Mouse (Mus musculus) liver, embryonic 12.5 days (tissue): ENCODE measurements around the gene Mrps7. TPM values are rescaled to one million over a fixed set of nuclear protein-coding genes. Genes with fewer than 3 reads are reported as not detected.
"Not testable (repeated sequence)": the region's sequence is repeated elsewhere in the genome, so short reads cannot be mapped to it uniquely, and the experiment has no call there.

Experiments used
- ATAC-seq: fragments of 200-750 bp; cut with Nextera tagmentation; 2 replicates; pipeline ENCODE4 v1.8.0; 2017; ENCODE audit warnings: moderate number of reproducible peaks, mild to moderate bottlenecking, moderate library complexity
- H3K27ac ChIP-seq: fragments of 300-500 bp; sonication (generic); 2 replicates; pipeline ENCODE4 v1.5.1; 2016; ENCODE audit warnings: mild to moderate bottlenecking
- H3K27me3 ChIP-seq: fragments of 300-500 bp; sonication (generic); replicated peaks from 2 replicates; pipeline ENCODE4 v1.6.1; 2016; ENCODE audit warnings: mild to moderate bottlenecking, moderate library complexity
- H3K36me3 ChIP-seq: fragments of 300-500 bp; sonication (generic); 2 replicates; pipeline ENCODE4 v1.6.1; 2016; ENCODE audit warnings: mild to moderate bottlenecking, moderate library complexity
- H3K4me1 ChIP-seq: fragments of 300-500 bp; sonication (generic); 2 replicates; pipeline ENCODE4 v1.6.1; 2016
- H3K4me2 ChIP-seq: fragments of 300-500 bp; sonication (generic); 2 replicates; pipeline ENCODE4 v1.6.1; 2016; ENCODE audit warnings: mild to moderate bottlenecking, moderate library complexity
- H3K4me3 ChIP-seq: fragments of 300-500 bp; sonication (generic); 2 replicates; pipeline ENCODE4 v1.5.1; 2016; ENCODE audit warnings: mild to moderate bottlenecking, moderate library complexity
- H3K9ac ChIP-seq: fragments of 300-500 bp; sonication (generic); 2 replicates; pipeline ENCODE4 v1.6.1; 2016; ENCODE audit warnings: mild to moderate bottlenecking, moderate library complexity
- H3K9me3 ChIP-seq: fragments of 300-500 bp; sonication (generic); replicated peaks from 2 replicates; pipeline ENCODE4 v1.6.1; 2016; ENCODE audit warnings: mild to moderate bottlenecking, moderate library complexity
- WGBS: fragments of 180-500 bp; shearing (Covaris S2); methylation state at CpG from one replicate; pipeline ENCODE4 v1.1.7; 2016; ENCODE audit not compliant: insufficient replicate concordance; 5-methylcytosine and 5-hydroxymethylcytosine counted together
- polyA plus RNA-seq: library from polyadenylated mRNA; unstranded; fragments of >200 nt; fragmentation: Nextera tagmentation; extraction: Ambion mirVana; gene quantifications from 2 replicates; pipeline ENCODE4 v1.2.1, GENCODE M21; 2016

Mrps7 gene
- polyA plus RNA-seq, 1 experiment from 2014 or later, result 87.3 TPM

- not testable (repeated sequence) for H3K9me3 ChIP-seq, H3K27me3 ChIP-seq, ATAC-seq, H3K4me2 ChIP-seq, H3K27ac ChIP-seq, H3K9ac ChIP-seq, H3K4me3 ChIP-seq
- WGBS, result 88% methylated on average over 14 of the region's 14 CpGs
- Histone ChIP-seq H3K4me1 (peaks cover 23% of the 10 kb centered on the region), H3K36me3 (peaks cover 67% of the 10 kb centered on the region)
Observed at GRCm38 (mm10) chr11:115645498-115645897, 41.8 kb downstream of the Mrps7 start.

- H3K36me3 ChIP-seq, result peaks cover 74% of the 10 kb centered on the region
Observed at GRCm38 (mm10) chr11:115646439-115646838, 42.7 kb downstream of the Mrps7 start.

GRCm38 (mm10) chr11:115647459-115647858 is 43.7 kb downstream of the Mrps7 start:
- Histone ChIP-seq H3K27me3 (no peaks in the 10 kb centered on the region), H3K36me3 (peaks cover 79% of the 10 kb centered on the region), H3K4me3 (no peak overlapping the region), H3K4me1 (peaks cover 6% of the 10 kb centered on the region; the same call in 1 of the 2 replicates), H3K27ac (no peak overlapping the region), H3K4me2 (no peak overlapping the region), H3K9ac (no peak overlapping the region), H3K9me3 (no peaks in the 10 kb centered on the region)
- no peak for ATAC-seq
- 63% methylated on average over 6 of the region's 6 CpGs for WGBS

More at GRCm38 (mm10) chr11:115646439-115646838, 42.7 kb downstream of the Mrps7 start:
- Histone ChIP-seq H3K27ac (no peak overlapping the region), H3K9me3 (no peaks in the 10 kb centered on the region), H3K27me3 (no peaks in the 10 kb centered on the region), H3K4me3 (no peak overlapping the region), H3K4me2 (no peak overlapping the region), H3K4me1 (peaks cover 15% of the 10 kb centered on the region), H3K9ac (no peak overlapping the region)
- 87% methylated on average over 9 of the region's 9 CpGs for WGBS
- ATAC-seq, result no peak

GRCm38 (mm10) chr11:115649706-115650105 is 46.0 kb downstream of the Mrps7 start:
- no peak for ATAC-seq
- no peak overlapping the region for H3K4me2 ChIP-seq
- no peaks in the 10 kb centered on the region for H3K9me3 ChIP-seq
- no peak overlapping the region for H3K27ac ChIP-seq
- H3K4me3 ChIP-seq, result no peak overlapping the region
- peaks cover 86% of the 10 kb centered on the region for H3K36me3 ChIP-seq
- 84% methylated on average over 10 of the region's 10 CpGs for WGBS
- no peaks in the 10 kb centered on the region for H3K27me3 ChIP-seq
- no peak overlapping the region for H3K9ac ChIP-seq
- H3K4me1 ChIP-seq, result no peaks in the 10 kb centered on the region; the same call in 1 of the 2 replicates

- H3K4me3 ChIP-seq, result no peak overlapping the region
- H3K36me3 ChIP-seq, result peaks cover 79% of the 10 kb centered on the region
- no peak overlapping the region for H3K4me2 ChIP-seq
- no peaks in the 10 kb centered on the region for H3K9me3 ChIP-seq
- H3K27ac ChIP-seq, result no peak overlapping the region
- no peak for ATAC-seq
- no peak overlapping the region for H3K9ac ChIP-seq
- no peaks in the 10 kb centered on the region for H3K27me3 ChIP-seq
- WGBS, result 78% methylated on average over 3 of the region's 3 CpGs
- H3K4me1 ChIP-seq, result no peaks in the 10 kb centered on the region; the same call in 1 of the 2 replicates
Observed at GRCm38 (mm10) chr11:115651680-115652079, 48.0 kb downstream of the Mrps7 start.

GRCm38 (mm10) chr11:115653194-115653593 is 49.5 kb downstream of the Mrps7 start:
- peaks cover 64% of the 10 kb centered on the region for H3K36me3 ChIP-seq
- WGBS, result 72% methylated on average over 3 of the region's 3 CpGs
- no peak overlapping the region for H3K9ac ChIP-seq
- H3K4me2 ChIP-seq, result no peak overlapping the region
- no peak overlapping the region for H3K4me3 ChIP-seq
- no peak overlapping the region for H3K27ac ChIP-seq
- H3K27me3 ChIP-seq, result no peaks in the 10 kb centered on the region
- ATAC-seq, result no peak
- no peaks in the 10 kb centered on the region for H3K9me3 ChIP-seq
- H3K4me1 ChIP-seq, result peaks cover 9% of the 10 kb centered on the region; the same call in 1 of the 2 replicates

GRCm38 (mm10) chr11:115654128-115654527 is 50.4 kb downstream of the Mrps7 start:
- no peak overlapping the region for H3K4me2 ChIP-seq
- H3K9me3 ChIP-seq, result no peaks in the 10 kb centered on the region
- H3K27ac ChIP-seq, result no peak overlapping the region
- peaks cover 55% of the 10 kb centered on the region for H3K36me3 ChIP-seq
- no peak for ATAC-seq
- H3K4me1 ChIP-seq, result peaks cover 16% of the 10 kb centered on the region
- WGBS, result 41% methylated on average over 2 of the region's 2 CpGs
- no peak overlapping the region for H3K9ac ChIP-seq
- H3K27me3 ChIP-seq, result no peaks in the 10 kb centered on the region
- H3K4me3 ChIP-seq, result no peak overlapping the region

Other genes starting within 250 kb of the Mrps7 start
- 1.8 TPM in 2 replicates for gene Hid1, start 236.2 kb upstream of the Mrps7 start, polyA plus RNA-seq
- 4.2 TPM in 2 replicates for gene Cdr2l, start 222.0 kb upstream of the Mrps7 start, polyA plus RNA-seq
- 116 and 120 TPM in 2 replicates for gene Mrpl58, start 200.2 kb upstream of the Mrps7 start, polyA plus RNA-seq
- gene Atp5h, start 184.0 kb upstream of the Mrps7 start, polyA plus RNA-seq, result 624 and 630 TPM in 2 replicates
- gene Kctd2, start 183.8 kb upstream of the Mrps7 start, polyA plus RNA-seq, result 8.6 and 9.3 TPM in 2 replicates
- 0.18 and 0.22 TPM in 2 replicates for gene Trim80, start 163.4 kb upstream of the Mrps7 start, polyA plus RNA-seq
- 0.08 and 0.10 TPM in 2 replicates for gene Slc16a5, start 141.5 kb upstream of the Mrps7 start, polyA plus RNA-seq
- 4.0 and 4.2 TPM in 2 replicates for gene Armc7, start 128.3 kb upstream of the Mrps7 start, polyA plus RNA-seq
- 68.4 and 69.0 TPM in 2 replicates for gene Nt5c, start 112.1 kb upstream of the Mrps7 start, polyA plus RNA-seq
- gene Jpt1, start 89.5 kb upstream of the Mrps7 start, polyA plus RNA-seq, result 307 and 318 TPM in 2 replicates
- 574 and 585 TPM in 2 replicates for gene Sumo2, start 67.6 kb upstream of the Mrps7 start, polyA plus RNA-seq
- 202 and 216 TPM in 2 replicates for gene Nup85, start 39.5 kb upstream of the Mrps7 start, polyA plus RNA-seq
- gene Gga3, start 126 bp downstream of the Mrps7 start, polyA plus RNA-seq, result 14.0 and 14.7 TPM in 2 replicates
- 26.6 and 27.1 TPM in 2 replicates for gene Mif4gd, start 9.0 kb downstream of the Mrps7 start, polyA plus RNA-seq
- gene Slc25a19, start 24.4 kb downstream of the Mrps7 start, polyA plus RNA-seq, result 15.7 and 17.2 TPM in 2 replicates
- gene Grb2, start 104.7 kb downstream of the Mrps7 start, polyA plus RNA-seq, result 78.6 and 89.6 TPM in 2 replicates
- 16.9 and 17.0 TPM in 2 replicates for gene Tmem94, start 161.5 kb downstream of the Mrps7 start, polyA plus RNA-seq
- 8.3 and 9.2 TPM in 2 replicates for gene Caskin2, start 209.7 kb downstream of the Mrps7 start, polyA plus RNA-seq
- 23.5 and 25.6 TPM in 2 replicates for gene Tsen54, start 210.8 kb downstream of the Mrps7 start, polyA plus RNA-seq
- gene Llgl2, start 220.1 kb downstream of the Mrps7 start, polyA plus RNA-seq, result 13.4 and 14.3 TPM in 2 replicates